Mouse (Mus musculus) liver, postnatal 0 days (tissue): ENCODE data around the gene Alpk1. TPM values are rescaled to one million over a fixed set of nuclear protein-coding genes. Genes with fewer than 3 reads are reported as not detected.

ENCODE experiments used
- ATAC-seq: fragments of 200-750 bp; cut with Nextera tagmentation; 2 replicates; pipeline ENCODE4 v1.8.0; 2017; ENCODE audit warnings: mild to moderate bottlenecking, moderate library complexity
- DNase-seq: peaks from one replicate; pipeline ENCODE4 v3.0.0-alpha.2; 2016
- H3K27ac ChIP-seq: fragments of 300-500 bp; sonication (generic); 2 replicates; pipeline ENCODE4 v1.5.1; 2014; ENCODE audit warnings: antibody characterized with exemption, moderate library complexity, mild to moderate bottlenecking, low read depth
- H3K27me3 ChIP-seq: fragments of 300-500 bp; sonication (generic); 2 replicates; pipeline ENCODE4 v1.6.1; 2014; ENCODE audit warnings: low read length, control low read depth, mixed read lengths; ENCODE audit not compliant: insufficient read depth
- H3K36me3 ChIP-seq: fragments of 300-500 bp; sonication (generic); replicated peaks from 2 replicates; pipeline ENCODE4 v1.6.1; 2014; ENCODE audit warnings: mild to moderate bottlenecking, control low read depth, low read length, moderate library complexity, mixed read lengths; ENCODE audit not compliant: insufficient read depth
- H3K4me1 ChIP-seq: fragments of 300-500 bp; sonication (generic); 2 replicates; pipeline ENCODE4 v1.6.1; 2014; ENCODE audit warnings: antibody characterized with exemption, mild to moderate bottlenecking, control low read depth; ENCODE audit not compliant: insufficient read depth
- H3K4me2 ChIP-seq: fragments of 300-500 bp; sonication (generic); 2 replicates; pipeline ENCODE4 v1.6.1; 2014; ENCODE audit warnings: low read depth, mild to moderate bottlenecking, low read length, moderate library complexity, mixed read lengths
- H3K4me3 ChIP-seq: fragments of 300-500 bp; sonication (generic); 2 replicates; pipeline ENCODE4 v1.5.1; 2014; ENCODE audit warnings: low read depth, low read length
- H3K9ac ChIP-seq: fragments of 300-500 bp; sonication (generic); replicated peaks from 2 replicates; pipeline ENCODE4 v1.6.1; 2014; ENCODE audit warnings: mild to moderate bottlenecking, moderate library complexity
- H3K9me3 ChIP-seq: fragments of 300-500 bp; sonication (generic); 2 replicates; pipeline ENCODE4 v1.6.1; 2016; ENCODE audit warnings: mild to moderate bottlenecking, control low read depth, low read length, mixed read lengths
- CTCF ChIP-seq: sonication (generic); IDR thresholded peaks from 2 replicates; pipeline ENCODE4 v1.5.1; 2016; ENCODE audit warnings: antibody characterized with exemption, low read depth
- EP300 ChIP-seq: IDR thresholded peaks from 2 replicates; pipeline ENCODE4 v1.6.1; 2016; ENCODE audit warnings: antibody characterized with exemption, low read depth, mild to moderate bottlenecking
- WGBS: fragments of 180-500 bp; shearing (Covaris S2); extraction: QIAGEN DNeasy Blood & Tissue Kit; methylation state at CpG from one replicate; pipeline ENCODE4 v1.1.7; 2014; ENCODE audit not compliant: insufficient replicate concordance; 5-methylcytosine and 5-hydroxymethylcytosine counted together
- polyA plus RNA-seq: library from polyadenylated mRNA; unstranded; fragments of >200 nt; fragmentation: Nextera tagmentation; extraction: Ambion mirVana; gene quantifications from 2 replicates; pipeline ENCODE4 v1.2.1, GENCODE M21; 2015

Gene Alpk1
- polyA plus RNA-seq, 1 experiment from 2014 or later: 0.39 TPM

DNA sequence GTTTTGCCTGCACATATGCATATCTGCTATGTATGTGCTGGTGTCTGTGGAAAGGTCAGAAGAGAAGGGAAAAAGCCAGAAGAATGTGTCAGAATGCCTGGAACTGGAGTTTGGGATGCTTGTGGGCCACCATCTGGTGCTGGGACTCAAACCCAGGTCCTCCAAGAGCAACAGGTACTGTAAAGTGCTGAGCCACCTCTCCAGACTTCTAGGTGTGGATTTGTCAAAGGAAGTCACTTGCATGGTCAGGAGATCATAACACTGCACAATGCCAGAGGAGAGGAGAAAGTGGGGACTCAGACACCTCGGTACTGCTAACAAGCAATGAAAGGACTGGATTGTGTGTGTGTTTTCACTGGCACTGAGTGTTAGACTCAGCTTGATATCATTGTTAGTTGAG is 150.1 kb downstream of the Alpk1 start:
- H3K4me1 ChIP-seq: peaks cover 30% of the 10 kb centered on the region
- 11% methylated on average over 1 of the region's 1 CpGs for WGBS
- H3K4me3 ChIP-seq: no peak overlapping the region
- H3K27ac ChIP-seq: no peak overlapping the region
- TF ChIP-seq EP300 (no peak), CTCF (no peak)
- no peak for ATAC-seq
- no peaks in the 10 kb centered on the region for H3K9me3 ChIP-seq
- peaks cover 97% of the 10 kb centered on the region for H3K27me3 ChIP-seq
- H3K36me3 ChIP-seq: no peaks in the 10 kb centered on the region
- no peak overlapping the region for H3K9ac ChIP-seq
- no peak overlapping the region for H3K4me2 ChIP-seq
- no peak for DNase-seq

- Histone ChIP-seq H3K4me3 (peak overlapping the region; percentile 20; the same call in 1 of the 2 replicates), H3K9ac (no peak overlapping the region), H3K27me3 (peaks cover 91% of the 10 kb centered on the region), H3K9me3 (no peaks in the 10 kb centered on the region), H3K27ac (no peak overlapping the region), H3K4me2 (peak overlapping the region; percentile 10; the same call in 1 of the 2 replicates), H3K4me1 (peaks cover 22% of the 10 kb centered on the region), H3K36me3 (no peaks in the 10 kb centered on the region)
- TF ChIP-seq CTCF (no peak), EP300 (no peak)
- WGBS: 5% methylated on average over 37 of the region's 37 CpGs
- ATAC-seq (no peak), DNase-seq (no peak)
These were observed 151.8 kb downstream of the Alpk1 start for GRCm38 (mm10) chr3:127628311-127629184.

GRCm38 (mm10) chr3:127627956-127628310 is 152.4 kb downstream of the Alpk1 start:
- peaks cover 85% of the 10 kb centered on the region for H3K27me3 ChIP-seq
- ATAC-seq: no peak
- H3K4me2 ChIP-seq: no peak overlapping the region
- WGBS: 2% methylated on average over 9 of the region's 9 CpGs
- TF ChIP-seq CTCF (no peak), EP300 (no peak)
- no peak overlapping the region for H3K4me3 ChIP-seq
- no peaks in the 10 kb centered on the region for H3K9me3 ChIP-seq
- no peak for DNase-seq
- H3K36me3 ChIP-seq: no peaks in the 10 kb centered on the region
- peaks cover 17% of the 10 kb centered on the region for H3K4me1 ChIP-seq
- no peak overlapping the region for H3K9ac ChIP-seq
- H3K27ac ChIP-seq: no peak overlapping the region

DNA sequence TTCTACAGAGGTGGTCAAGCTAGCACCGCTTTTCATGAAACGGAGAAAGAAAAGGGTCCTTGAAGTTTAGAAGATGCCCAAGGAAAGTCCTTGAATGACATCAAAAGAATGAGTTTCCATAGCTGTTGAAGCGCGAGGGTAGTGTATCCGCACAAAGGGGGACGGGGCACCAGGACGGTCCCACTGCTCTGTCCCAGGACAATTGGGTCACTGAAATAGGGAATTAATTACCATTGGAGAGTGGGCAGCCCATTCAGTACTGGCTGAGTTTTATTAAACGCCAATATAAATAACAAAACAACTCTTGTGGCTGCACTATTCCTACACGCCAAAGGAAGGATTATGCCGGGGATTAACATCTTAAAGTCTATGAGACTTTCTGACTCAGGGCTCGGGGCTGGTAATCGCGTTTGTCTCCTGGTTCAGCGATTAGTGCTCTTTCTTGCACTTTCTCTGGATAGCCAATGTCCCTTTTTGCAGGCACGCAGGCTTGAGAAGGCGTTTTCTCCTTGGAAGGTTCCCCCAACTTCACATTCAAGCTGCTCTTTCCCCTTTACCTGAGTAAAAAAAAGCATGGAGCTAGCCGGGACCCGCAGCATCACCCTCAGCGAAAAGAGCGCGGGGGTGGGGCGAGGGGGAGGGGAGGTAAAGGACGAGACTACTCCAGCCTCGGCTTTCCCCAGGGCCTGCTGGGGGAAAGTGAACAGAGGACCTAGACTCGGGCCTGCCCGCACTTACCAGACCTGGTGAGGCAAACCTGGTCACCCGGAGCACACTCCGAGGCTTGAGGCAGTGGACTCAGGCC is 153.0 kb downstream of the Alpk1 start:
- no peak overlapping the region for H3K27ac ChIP-seq
- H3K4me1 ChIP-seq: peaks cover 13% of the 10 kb centered on the region
- H3K4me2 ChIP-seq: no peak overlapping the region
- no peaks in the 10 kb centered on the region for H3K36me3 ChIP-seq
- no peak overlapping the region for H3K4me3 ChIP-seq
- no peak for TF ChIP-seq EP300
- TF ChIP-seq CTCF: no peak
- H3K27me3 ChIP-seq: peaks cover 80% of the 10 kb centered on the region
- H3K9me3 ChIP-seq: no peaks in the 10 kb centered on the region
- H3K9ac ChIP-seq: no peak overlapping the region
- 3% methylated on average over 28 of the region's 28 CpGs for WGBS
- no peak for DNase-seq
- no peak for ATAC-seq

DNA sequence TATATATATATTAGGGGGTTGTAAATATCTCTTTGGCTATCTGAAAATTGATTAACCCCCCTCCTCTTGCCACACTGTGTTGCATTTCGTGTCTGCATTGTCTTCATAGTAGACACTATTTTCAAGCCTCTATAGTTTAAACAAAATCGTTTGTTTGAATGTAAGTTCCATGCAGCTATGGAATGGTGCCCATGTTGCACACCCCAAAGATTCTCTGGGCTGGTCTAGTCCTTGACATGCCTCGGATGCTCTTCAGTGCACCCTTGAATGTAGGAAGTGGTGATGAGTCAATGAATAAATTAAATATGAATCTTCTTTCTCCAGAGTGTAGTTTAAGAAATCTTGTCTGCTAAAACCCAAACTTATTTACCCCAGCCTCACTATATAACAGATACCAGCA is 153.8 kb downstream of the Alpk1 start:
- 8% methylated on average over 3 of the region's 3 CpGs for WGBS
- no peak for ATAC-seq
- H3K9ac ChIP-seq: no peak overlapping the region

DNA sequence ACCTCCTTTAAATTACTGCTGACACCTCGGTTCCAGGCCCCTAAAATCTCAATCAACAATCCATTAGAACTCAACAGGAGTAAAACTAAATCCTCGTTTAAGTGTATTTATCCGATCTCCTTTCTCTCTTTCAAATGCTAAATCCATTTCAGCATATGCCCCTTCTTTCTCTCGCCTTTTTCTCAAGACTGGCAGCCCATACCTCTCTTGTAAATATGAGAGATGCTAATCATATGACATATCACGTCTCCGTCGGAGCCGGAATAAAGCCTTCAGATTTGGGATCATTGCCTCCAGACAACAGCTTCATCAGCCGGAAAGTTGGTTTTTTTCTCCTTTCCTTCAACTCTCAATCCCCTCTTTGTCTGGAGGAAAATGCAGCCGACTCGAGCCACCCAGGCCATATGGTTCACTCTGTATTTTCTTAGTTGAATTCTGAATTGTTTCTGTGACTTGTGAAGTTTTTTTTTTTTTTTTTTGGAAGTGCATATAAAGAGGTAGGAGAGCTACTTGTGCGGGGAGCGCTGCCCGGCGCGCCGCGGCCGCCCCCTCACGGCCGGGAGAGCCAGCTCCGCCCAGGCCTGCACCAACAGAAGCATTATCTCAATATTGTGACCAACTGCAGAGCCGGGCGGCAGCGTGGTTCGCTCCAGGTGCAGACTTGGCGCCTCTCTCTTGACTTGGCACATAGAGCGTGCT is 154.5 kb downstream of the Alpk1 start:
- Histone ChIP-seq H3K27ac (no peak overlapping the region), H3K4me1 (peaks cover 9% of the 10 kb centered on the region; the same call in 1 of the 2 replicates), H3K36me3 (no peaks in the 10 kb centered on the region), H3K27me3 (peaks cover 65% of the 10 kb centered on the region), H3K9ac (no peak overlapping the region), H3K9me3 (no peaks in the 10 kb centered on the region), H3K4me3 (peak overlapping the region; percentile 38), H3K4me2 (peak overlapping the region; percentile 64)
- WGBS: 2% methylated on average over 28 of the region's 28 CpGs
- ATAC-seq (no peak), DNase-seq (peak; percentile 30)
- peak; percentile 21; the same call in 1 of the 2 replicates for TF ChIP-seq CTCF
- no peak for TF ChIP-seq EP300

More for the DNA sequence above, 153.8 kb downstream of the Alpk1 start:
- Histone ChIP-seq H3K9me3 (no peaks in the 10 kb centered on the region), H3K36me3 (no peaks in the 10 kb centered on the region), H3K27ac (no peak overlapping the region), H3K4me2 (no peak overlapping the region), H3K4me3 (no peak overlapping the region), H3K4me1 (peaks cover 9% of the 10 kb centered on the region; the same call in 1 of the 2 replicates), H3K27me3 (peaks cover 71% of the 10 kb centered on the region)
- no peak for TF ChIP-seq CTCF
- no peak for TF ChIP-seq EP300
- no peak for DNase-seq
